Mouse (Mus musculus) heart, embryonic 11.5 days (tissue): ENCODE results near the gene Erc2. TPM values are rescaled to one million over a fixed set of nuclear protein-coding genes. Genes with fewer than 3 reads are reported as not detected.

Experiments
- ATAC-seq: fragments of 200-750 bp; cut with Nextera tagmentation; replicated peaks from 2 replicates; pipeline ENCODE4 v1.8.0; 2017; ENCODE audit warnings: moderate library complexity; ENCODE audit not compliant: insufficient number of reproducible peaks, low FRiP score, low TSS enrichment
- H3K27ac ChIP-seq: fragments of 300-500 bp; sonication (generic); 2 replicates; pipeline ENCODE4 v1.5.1; 2014; ENCODE audit warnings: mild to moderate bottlenecking, low read depth, low read length
- H3K27me3 ChIP-seq: fragments of 300-500 bp; sonication (generic); 2 replicates; pipeline ENCODE4 v1.6.1; 2014; ENCODE audit warnings: mild to moderate bottlenecking, low read length, mixed read lengths; ENCODE audit not compliant: control insufficient read depth, insufficient read depth
- H3K36me3 ChIP-seq: fragments of 300-500 bp; sonication (generic); 2 replicates; pipeline ENCODE4 v1.6.1; 2014; ENCODE audit warnings: mild to moderate bottlenecking, low read length, moderate library complexity, mixed read lengths; ENCODE audit not compliant: control insufficient read depth, insufficient read depth
- H3K4me1 ChIP-seq: fragments of 300-500 bp; sonication (generic); 2 replicates; pipeline ENCODE4 v1.6.1; 2014; ENCODE audit warnings: low read length; ENCODE audit not compliant: control insufficient read depth, insufficient read depth
- H3K4me2 ChIP-seq: fragments of 300-500 bp; sonication (generic); 2 replicates; pipeline ENCODE4 v1.6.1; 2014; ENCODE audit warnings: mild to moderate bottlenecking, moderate library complexity
- H3K4me3 ChIP-seq: fragments of 300-500 bp; sonication (generic); 2 replicates; pipeline ENCODE4 v1.5.1; 2014; ENCODE audit warnings: low read depth, low read length
- H3K9ac ChIP-seq: fragments of 300-500 bp; sonication (generic); 2 replicates; pipeline ENCODE4 v1.6.1; 2014; ENCODE audit warnings: mild to moderate bottlenecking, low read depth, low read length, moderate library complexity
- H3K9me3 ChIP-seq: fragments of 300-500 bp; sonication (generic); replicated peaks from 2 replicates; pipeline ENCODE4 v1.6.1; 2016; ENCODE audit warnings: low read length; ENCODE audit not compliant: control insufficient read depth
- WGBS: fragments of 180-500 bp; shearing (Covaris S2); extraction: QIAGEN DNeasy Blood & Tissue Kit; methylation state at CpG from one replicate; pipeline ENCODE4 v1.1.7; 2014; ENCODE audit not compliant: insufficient replicate concordance; 5-methylcytosine and 5-hydroxymethylcytosine counted together
- polyA plus RNA-seq: library from polyadenylated mRNA; unstranded; fragments of >200 nt; fragmentation: Nextera tagmentation; extraction: Ambion mirVana; gene quantifications from 2 replicates; pipeline ENCODE4 v1.2.1, GENCODE M21; 2014

Erc2 gene
- polyA plus RNA-seq, 1 experiment from 2014 or later: 6.2 TPM

- no peak overlapping the region for H3K4me2 ChIP-seq
- no peaks in the 10 kb centered on the region for H3K27me3 ChIP-seq
- no peaks in the 10 kb centered on the region for H3K9me3 ChIP-seq
- H3K36me3 ChIP-seq: no peaks in the 10 kb centered on the region
- no peak overlapping the region for H3K27ac ChIP-seq
- H3K4me1 ChIP-seq: peaks cover 7% of the 10 kb centered on the region
- H3K4me3 ChIP-seq: no peak overlapping the region
- H3K9ac ChIP-seq: no peak overlapping the region
- no peak for ATAC-seq
- WGBS: 16% methylated on average over 4 of the region's 4 CpGs
These were observed 847.5 kb downstream of the Erc2 start for GRCm38 (mm10) chr14:28469696-28470095.

- H3K27ac ChIP-seq: no peak overlapping the region
- ATAC-seq: no peak
- no peak overlapping the region for H3K4me3 ChIP-seq
- no peak overlapping the region for H3K9ac ChIP-seq
- H3K36me3 ChIP-seq: no peaks in the 10 kb centered on the region
- peaks cover 7% of the 10 kb centered on the region for H3K4me1 ChIP-seq
- 75% methylated on average over 6 of the region's 6 CpGs for WGBS
- no peak overlapping the region for H3K4me2 ChIP-seq
- no peaks in the 10 kb centered on the region for H3K27me3 ChIP-seq
- no peaks in the 10 kb centered on the region for H3K9me3 ChIP-seq
These were observed 848.0 kb downstream of the Erc2 start for GRCm38 (mm10) chr14:28470212-28470611.

GRCm38 (mm10) chr14:28475012-28475411, 852.8 kb downstream of the Erc2 start:
- Histone ChIP-seq H3K4me2 (no peak overlapping the region), H3K27me3 (no peaks in the 10 kb centered on the region), H3K27ac (no peak overlapping the region), H3K4me3 (no peak overlapping the region), H3K4me1 (no peaks in the 10 kb centered on the region; the same call in 1 of the 2 replicates), H3K9ac (no peak overlapping the region), H3K36me3 (no peaks in the 10 kb centered on the region), H3K9me3 (no peaks in the 10 kb centered on the region)
- ATAC-seq: no peak
- WGBS: 63% methylated on average over 3 of the region's 3 CpGs

DNA sequence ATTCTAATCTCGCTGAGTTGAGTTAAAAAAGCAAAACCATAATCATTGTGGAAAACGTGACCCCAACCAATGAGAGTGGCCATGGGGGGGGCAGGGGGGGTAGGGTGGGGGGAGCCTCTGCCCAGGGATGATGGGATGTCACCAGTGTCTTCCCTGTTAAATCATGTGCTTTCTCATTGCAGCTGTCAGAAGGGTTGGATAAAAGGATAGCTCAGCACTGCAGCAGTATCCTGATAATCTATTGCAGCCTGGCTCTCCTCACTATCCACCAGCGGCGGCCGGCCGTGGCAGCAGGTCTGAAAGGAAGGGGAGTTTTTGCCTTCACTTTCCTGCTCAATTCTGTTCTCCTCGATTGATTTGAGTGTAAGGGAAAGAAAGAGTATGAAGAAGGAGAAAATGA, 853.2 kb downstream of the Erc2 start:
- WGBS: 31% methylated on average over 7 of the region's 7 CpGs
- no peaks in the 10 kb centered on the region for H3K36me3 ChIP-seq
- no peak overlapping the region for H3K9ac ChIP-seq
- H3K4me3 ChIP-seq: no peak overlapping the region
- H3K4me1 ChIP-seq: no peaks in the 10 kb centered on the region; the same call in 1 of the 2 replicates
- ATAC-seq: no peak
- H3K9me3 ChIP-seq: no peaks in the 10 kb centered on the region
- no peaks in the 10 kb centered on the region for H3K27me3 ChIP-seq
- H3K27ac ChIP-seq: no peak overlapping the region
- H3K4me2 ChIP-seq: no peak overlapping the region

GRCm38 (mm10) chr14:28476746-28477145, 854.5 kb downstream of the Erc2 start:
- H3K9me3 ChIP-seq: no peaks in the 10 kb centered on the region
- H3K27me3 ChIP-seq: no peaks in the 10 kb centered on the region
- H3K4me1 ChIP-seq: peaks cover 5% of the 10 kb centered on the region; the same call in 1 of the 2 replicates
- no peak overlapping the region for H3K9ac ChIP-seq
- no peak for ATAC-seq
- H3K4me2 ChIP-seq: no peak overlapping the region
- 44% methylated on average over 3 of the region's 3 CpGs for WGBS
- H3K27ac ChIP-seq: no peak overlapping the region
- H3K4me3 ChIP-seq: no peak overlapping the region
- H3K36me3 ChIP-seq: no peaks in the 10 kb centered on the region

DNA sequence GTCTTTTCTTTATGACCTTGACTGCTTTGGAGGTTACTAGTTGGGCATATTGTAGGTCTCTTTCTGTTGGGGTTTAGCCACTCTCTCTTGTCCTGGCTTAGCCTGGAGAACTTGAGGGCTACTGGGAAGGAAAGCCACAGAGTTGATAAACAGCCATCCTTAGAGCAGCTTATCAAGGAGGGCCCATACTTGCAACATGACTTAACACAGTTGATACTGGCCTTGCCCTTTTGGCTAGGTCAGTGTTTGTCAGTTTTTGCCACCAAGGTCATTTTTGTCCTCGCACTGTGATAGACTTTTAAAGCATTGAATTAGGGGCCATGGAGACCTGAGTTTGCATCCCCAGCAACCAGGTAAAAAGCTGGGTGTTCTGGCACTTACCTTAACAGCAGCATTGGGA, 858.6 kb downstream of the Erc2 start:
- no peak overlapping the region for H3K4me2 ChIP-seq
- H3K9ac ChIP-seq: no peak overlapping the region
- no peaks in the 10 kb centered on the region for H3K9me3 ChIP-seq
- H3K27me3 ChIP-seq: no peaks in the 10 kb centered on the region
- WGBS: 61% methylated on average over 1 of the region's 1 CpGs
- H3K36me3 ChIP-seq: no peaks in the 10 kb centered on the region
- H3K4me3 ChIP-seq: no peak overlapping the region
- no peak for ATAC-seq
- H3K27ac ChIP-seq: no peak overlapping the region
- H3K4me1 ChIP-seq: peaks cover 5% of the 10 kb centered on the region; the same call in 1 of the 2 replicates

DNA sequence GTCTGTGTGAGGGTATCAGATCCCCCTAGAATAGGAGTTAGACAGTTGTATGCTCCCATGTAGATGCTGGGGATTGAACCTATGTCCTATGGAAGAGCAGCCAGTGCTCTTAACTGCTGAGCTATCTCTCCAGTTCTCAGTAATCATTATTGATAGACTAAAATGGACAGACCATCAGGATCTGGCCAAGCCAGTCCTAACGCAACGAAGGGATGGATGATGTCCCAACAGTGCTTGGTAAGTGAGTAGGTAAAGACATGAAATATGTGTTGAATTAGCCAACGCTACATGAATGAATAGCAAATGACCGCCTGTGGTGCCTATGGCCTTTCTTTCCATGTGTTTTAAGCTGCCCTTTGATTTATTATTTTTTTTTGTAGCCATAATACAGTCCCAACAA, 871.6 kb downstream of the Erc2 start:
- WGBS: 87% methylated on average over 4 of the region's 4 CpGs
- no peak for ATAC-seq
- Histone ChIP-seq H3K27me3 (no peaks in the 10 kb centered on the region), H3K36me3 (no peaks in the 10 kb centered on the region), H3K4me2 (no peak overlapping the region), H3K27ac (no peak overlapping the region), H3K4me1 (no peaks in the 10 kb centered on the region), H3K9ac (no peak overlapping the region), H3K9me3 (no peaks in the 10 kb centered on the region), H3K4me3 (no peak overlapping the region)

- H3K27me3 ChIP-seq: no peaks in the 10 kb centered on the region
- H3K4me3 ChIP-seq: no peak overlapping the region
- no peaks in the 10 kb centered on the region for H3K4me1 ChIP-seq
- H3K9ac ChIP-seq: no peak overlapping the region
- H3K4me2 ChIP-seq: no peak overlapping the region
- WGBS: 85% methylated on average over 5 of the region's 5 CpGs
- no peaks in the 10 kb centered on the region for H3K36me3 ChIP-seq
- ATAC-seq: no peak
- no peaks in the 10 kb centered on the region for H3K9me3 ChIP-seq
- H3K27ac ChIP-seq: no peak overlapping the region
These were observed 872.0 kb downstream of the Erc2 start for GRCm38 (mm10) chr14:28494273-28494672.

DNA sequence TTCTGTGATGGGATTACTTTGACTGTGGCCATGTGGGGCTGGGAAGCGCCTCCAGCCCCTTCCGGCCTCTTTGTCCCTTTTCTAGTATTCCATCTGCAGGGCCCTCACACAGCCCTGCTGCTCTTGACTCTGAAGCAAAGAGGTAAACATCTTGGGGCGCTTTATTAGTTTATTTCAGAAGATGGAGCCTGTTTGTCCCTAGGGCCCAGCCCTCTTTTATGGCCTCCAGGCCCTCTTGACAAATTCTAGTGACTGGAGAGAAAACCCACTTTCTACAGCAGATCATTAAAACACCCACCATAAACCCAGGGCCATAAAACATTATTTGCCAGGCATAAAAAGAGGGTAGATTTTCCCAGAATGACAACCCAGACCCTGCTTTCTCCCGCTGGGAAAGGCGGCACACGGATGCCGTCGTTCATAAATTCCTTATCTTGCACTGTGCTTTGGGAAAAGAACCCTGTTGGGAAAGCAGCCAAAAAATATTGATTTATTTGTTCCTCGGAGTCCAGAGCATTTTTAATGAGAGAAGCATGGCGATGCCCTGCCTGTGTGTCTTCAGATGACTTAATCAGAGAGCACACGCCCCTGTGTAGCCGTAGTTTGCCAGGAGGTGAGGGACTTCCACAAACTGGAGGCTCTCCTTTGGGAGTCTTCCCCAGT, 879.1 kb downstream of the Erc2 start:
- no peak for ATAC-seq
- no peaks in the 10 kb centered on the region for H3K36me3 ChIP-seq
- no peaks in the 10 kb centered on the region for H3K27me3 ChIP-seq
- H3K27ac ChIP-seq: no peak overlapping the region
- H3K4me3 ChIP-seq: no peak overlapping the region
- peaks cover 5% of the 10 kb centered on the region; the same call in 1 of the 2 replicates for H3K4me1 ChIP-seq
- H3K4me2 ChIP-seq: no peak overlapping the region
- no peak overlapping the region for H3K9ac ChIP-seq
- WGBS: 78% methylated on average over 12 of the region's 12 CpGs
- H3K9me3 ChIP-seq: no peaks in the 10 kb centered on the region
